Mouse (Mus musculus) mouse embryonic stem cell (cell line): ENCODE results near the gene Hscb.
"Not testable (repeated sequence)": the region's sequence is repeated elsewhere in the genome, so short reads cannot be mapped to it uniquely, and the experiment has no call there.

Experiments
- in situ Hi-C, 2 experiments: fragments of 300-500 bp; cut with MboI; formaldehyde crosslinking; loops; 1 replicate in 1 of 2; 3 replicates in 1 of 2; pipeline ENCODE4 v1.14.3; 2019 to 2020; ENCODE audit warnings: low sequenced_read_pairs in 2 of 2, low pct_unique_long_range_greater_than_20kb in 1 of 2, mixed read lengths in 1 of 2; ENCODE audit not compliant: unreplicated experiment in 1 of 2

Gene Hscb

GRCm38 (mm10) chr5:110839038-110839677 is 419 bp downstream of the Hscb start:
- in situ Hi-C loops = no loop called here

GRCm38 (mm10) chr5:110838016-110838415 is 1.6 kb downstream of the Hscb start:
- in situ Hi-C loops = not testable (repeated sequence)

- in situ Hi-C loops = no loop called here
Measured at GRCm38 (mm10) chr5:110835959-110836358, 3.6 kb downstream of the Hscb start.

GRCm38 (mm10) chr5:110831036-110831720 is 8.4 kb downstream of the Hscb start:
- in situ Hi-C loops = no loop called here

GRCm38 (mm10) chr5:110827576-110827975 is 12.0 kb downstream of the Hscb start:
- in situ Hi-C loops = no loop called here

- in situ Hi-C loops = no loop called here
Measured at GRCm38 (mm10) chr5:110826781-110827495, 12.6 kb downstream of the Hscb start.

- in situ Hi-C loops = no loop called here
Measured at GRCm38 (mm10) chr5:110824421-110824820, 15.2 kb downstream of the Hscb start.

GRCm38 (mm10) chr5:110809667-110810325 is 29.8 kb downstream of the Hscb start, which contains the start of gene Ulk1:
Gene Ulk1, minus strand, starts transcription at chr5:110810097.
- in situ Hi-C loops = no loop called here

- in situ Hi-C loops = no loop called here
Measured at GRCm38 (mm10) chr5:110808821-110809666, 30.5 kb downstream of the Hscb start.

GRCm38 (mm10) chr5:110808061-110808631 is 31.4 kb downstream of the Hscb start:
- in situ Hi-C loops = no loop called here

GRCm38 (mm10) chr5:110807453-110807852 is 32.1 kb downstream of the Hscb start:
- in situ Hi-C loops = no loop called here

GRCm38 (mm10) chr5:110806676-110807075 is 32.9 kb downstream of the Hscb start:
- in situ Hi-C loops = no loop called here

GRCm38 (mm10) chr5:110806154-110806553 is 33.4 kb downstream of the Hscb start:
- in situ Hi-C loops = no loop called here

- in situ Hi-C loops = no loop called here
Measured at GRCm38 (mm10) chr5:110804012-110804743, 35.4 kb downstream of the Hscb start.

- in situ Hi-C loops = no loop called here
Measured at GRCm38 (mm10) chr5:110802809-110803208, 36.8 kb downstream of the Hscb start.

- in situ Hi-C loops = no loop called here
Measured at GRCm38 (mm10) chr5:110802186-110802585, 37.4 kb downstream of the Hscb start.

- in situ Hi-C loops = no loop called here
Measured at GRCm38 (mm10) chr5:110801036-110801624, 38.4 kb downstream of the Hscb start.
